Comparison of ENCODE assay signal across 9 mouse cellular contexts in the genomic region with DNA sequence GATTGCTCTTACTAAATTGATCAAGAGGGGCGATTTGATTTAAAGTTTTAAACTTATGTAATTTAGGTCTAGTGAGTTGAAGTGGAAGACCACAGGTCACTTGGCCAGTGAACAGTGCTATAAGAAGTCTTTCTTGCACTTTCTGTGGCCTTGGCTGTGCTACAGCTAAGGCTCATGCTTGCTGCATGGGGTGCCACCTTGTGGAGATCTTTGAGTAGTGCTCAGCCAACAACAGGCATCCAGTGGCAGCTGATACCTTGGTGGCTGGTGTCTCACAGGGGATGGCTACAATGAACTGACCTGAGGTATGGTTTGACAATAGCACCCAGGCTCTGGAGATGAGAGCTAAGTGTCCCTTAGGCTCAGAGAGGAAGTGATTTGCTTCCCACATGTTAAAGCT. TPM values are rescaled to one million over a fixed set of nuclear protein-coding genes. Genes with fewer than 3 reads are reported as not detected.
A peak's percentile ranks its signal among the peaks of the same experiment; 100 is the strongest.
DNase-seq lines count a peak whose midpoint lies in the region; ATAC-seq and TF ChIP-seq lines count a peak whose summit lies in the region.
"Had no signal": no experiment of that assay in that cellular context is flagged by ENCODE, and none has a peak within 500 bp of the region (broad histone marks: within the 10 kb centered on the region; RNA-seq: fewer than 3 reads in every experiment).

No protein-coding gene starts in this region.

- H3K36me3 ChIP-seq in kidney, adult 2 months (ENCODE audit: control insufficient read depth, insufficient read depth, low read length) = no peaks in the 10 kb centered on the region
- H3K36me3 ChIP-seq in limb, embryonic 11.5 days (ENCODE audit: control insufficient read depth, insufficient read depth, low read length) = no peaks in the 10 kb centered on the region
- no peaks in the 10 kb centered on the region for H3K36me3 ChIP-seq in midbrain, embryonic 15.5 days (replicated peaks)
- no peaks in the 10 kb centered on the region for H3K36me3 ChIP-seq in spleen, adult 2 months (ENCODE audit: control insufficient read depth, insufficient read depth, low read length)

- H3K9ac ChIP-seq in limb, embryonic 11.5 days (ENCODE audit: low read length) = no peak overlapping the region
- H3K9ac ChIP-seq in midbrain, embryonic 15.5 days = no peak overlapping the region

- no peak for ATAC-seq in limb, embryonic 11.5 days (ENCODE audit: insufficient number of reproducible peaks, low FRiP score, low TSS enrichment, low read depth)
- ATAC-seq in midbrain, embryonic 15.5 days (replicated peaks) = peak; percentile 72; the same call in 1 of the 2 replicates

- TF ChIP-seq POLR2A in kidney, adult 2 months (IDR thresholded peaks at IDR 0.05; ENCODE audit: low read depth, low read length) = no peak
- TF ChIP-seq POLR2A in spleen, adult 2 months (IDR thresholded peaks at IDR 0.05; ENCODE audit: low read depth, low read length) = no peak

- no peaks in the 10 kb centered on the region for H3K27me3 ChIP-seq in kidney, adult 2 months (replicated peaks; ENCODE audit: control insufficient read depth, insufficient read depth, low read length)
- no peaks in the 10 kb centered on the region for H3K27me3 ChIP-seq in limb, embryonic 11.5 days (ENCODE audit: control insufficient read depth, insufficient read depth, low read length)
- no peaks in the 10 kb centered on the region for H3K27me3 ChIP-seq in midbrain, embryonic 15.5 days (replicated peaks)
- H3K27me3 ChIP-seq in spleen, adult 2 months (ENCODE audit: control insufficient read depth, insufficient read depth, low read length) = no peaks in the 10 kb centered on the region

- intact Hi-C loops in gastrocnemius, adult 2 months (cut with DNase I) = loop anchor here (2.0 to 5.0 kb wide), 2 partner anchors 61 to 238 kb away; no protein-coding TSS in a partner anchor

- peak; percentile 68 for DNase-seq in urinary bladder, postnatal 14 days (ENCODE audit: low spot score)
- no peak for DNase-seq in urinary bladder, adult 2 months (ENCODE audit: low spot score)
- DNase-seq in cerebellum, postnatal 10 days = peak; percentile 86 to 88
- DNase-seq in gastrocnemius, adult 2 months = peak; percentile 70
- DNase-seq in kidney, adult 2 months = peak; percentile 78
- peak; percentile 75 for DNase-seq in limb, embryonic 11.5 days (ENCODE audit: low spot score)
- DNase-seq in spleen, adult 2 months (ENCODE audit: low read depth in 1 of 2, low spot score in 2 of 2) = peak; percentile 8 to 21

- H3K4me1 ChIP-seq in kidney, adult 2 months (ENCODE audit: control insufficient read depth, insufficient read depth, low read length) = no peaks in the 10 kb centered on the region
- no peaks in the 10 kb centered on the region for H3K4me1 ChIP-seq in limb, embryonic 11.5 days (ENCODE audit: control insufficient read depth, insufficient read depth, low read length)
- H3K4me1 ChIP-seq in midbrain, embryonic 15.5 days = no peaks in the 10 kb centered on the region
- H3K4me1 ChIP-seq in spleen, adult 2 months (ENCODE audit: control insufficient read depth, insufficient read depth, insufficient read length) = no peaks in the 10 kb centered on the region

- H3K4me3 ChIP-seq in gastrocnemius, adult 2 months = no peak overlapping the region
- no peak overlapping the region for H3K4me3 ChIP-seq in kidney, adult 2 months (ENCODE audit: insufficient read depth, low read depth, low read length)
- no peak overlapping the region for H3K4me3 ChIP-seq in limb, embryonic 11.5 days (ENCODE audit: low read depth, low read length)
- H3K4me3 ChIP-seq in midbrain, embryonic 15.5 days = no peak overlapping the region
- H3K4me3 ChIP-seq in spleen, adult 2 months (ENCODE audit: extremely low read depth, insufficient read depth, insufficient read length) = no peak overlapping the region

- no peak overlapping the region for H3K4me2 ChIP-seq in limb, embryonic 11.5 days (ENCODE audit: low read depth, severe bottlenecking)
- no peak overlapping the region for H3K4me2 ChIP-seq in midbrain, embryonic 15.5 days

- TF ChIP-seq CTCF in gastrocnemius, adult 2 months (IDR thresholded peaks at IDR 0.05) = peak; percentile 93
- TF ChIP-seq CTCF in kidney, adult 2 months (conservative IDR thresholded peaks at IDR 0.05; ENCODE audit: insufficient read depth, insufficient read length, low read depth, low read length) = peak; percentile 98
- TF ChIP-seq CTCF in spleen, adult 2 months (IDR thresholded peaks at IDR 0.05; ENCODE audit: extremely low read depth, insufficient read depth, insufficient read length, insufficient replicate concordance) = peak; percentile 61; the same call in 1 of the 2 replicates

- no peak overlapping the region for H3K27ac ChIP-seq in gastrocnemius, adult 2 months
- no peak overlapping the region for H3K27ac ChIP-seq in kidney, adult 2 months (ENCODE audit: insufficient read depth, low read depth, low read length)
- H3K27ac ChIP-seq in limb, embryonic 11.5 days (replicated peaks; ENCODE audit: low read depth, low read length) = no peak overlapping the region
- H3K27ac ChIP-seq in midbrain, embryonic 15.5 days = no peak overlapping the region
- no peak overlapping the region for H3K27ac ChIP-seq in spleen, adult 2 months (ENCODE audit: insufficient read depth, low read length)

- WGBS in kidney, adult 2 months = 16% methylated on average over 1 of the region's 1 CpGs
- whole genome bisulfite sequencing in limb, embryonic 11.5 days = 19% methylated on average over 1 of the region's 1 CpGs
- WGBS in midbrain, embryonic 15.5 days = 25% methylated on average over 1 of the region's 1 CpGs
- 28% methylated on average over 1 of the region's 1 CpGs for WGBS in spleen, adult 2 months

- no peaks in the 10 kb centered on the region for H3K9me3 ChIP-seq in limb, embryonic 11.5 days (ENCODE audit: control insufficient read depth, low read length)
- H3K9me3 ChIP-seq in midbrain, embryonic 15.5 days = no peaks in the 10 kb centered on the region

RNA-seq across cellular contexts. Expression of gene Cldn20, which starts 22.5 kb away (rescaled TPM):
- 0.25 and 0.74 TPM in 2 replicates for polyA plus RNA-seq in urinary bladder, adult 2 months (2012; rRNA removed)
- total RNA-seq in gastrocnemius, adult 2 months (2021) = not detected
- polyA plus RNA-seq in kidney, adult 2 months (2012; rRNA removed) = 0.48 TPM in 1 of 2 replicates, not detected in the other
- polyA plus RNA-seq in limb, embryonic 11.5 days (2014; fragmentation: Nextera tagmentation; extraction: Ambion mirVana) = 0.48 TPM in 1 of 2 replicates, not detected in the other
- polyA plus RNA-seq in midbrain, embryonic 15.5 days (2015; fragmentation: Nextera tagmentation; extraction: Ambion mirVana) = not detected in 2 replicates
- not detected in 2 replicates for polyA plus RNA-seq in spleen, adult 2 months (2012; rRNA removed)
- polyA plus RNA-seq: lung, embryonic 16.5 days had no signal

RNA-seq across cellular contexts. Expression of gene Tfb1m, which starts 47.7 kb away (rescaled TPM):
- polyA plus RNA-seq in urinary bladder, adult 2 months (2012; rRNA removed) = 9.1 and 9.9 TPM in 2 replicates
- total RNA-seq in gastrocnemius, adult 2 months (2021) = 10 to 100 TPM in 1 of 2 experiments, 1 to 10 TPM in 1; 8.0 to 11.6 TPM
- polyA plus RNA-seq in kidney, adult 2 months (2012; rRNA removed) = 3.8 and 4.8 TPM in 2 replicates
- polyA plus RNA-seq in limb, embryonic 11.5 days (2014; fragmentation: Nextera tagmentation; extraction: Ambion mirVana) = 21.4 and 22.7 TPM in 2 replicates
- 11.7 TPM in 2 replicates for polyA plus RNA-seq in midbrain, embryonic 15.5 days (2015; fragmentation: Nextera tagmentation; extraction: Ambion mirVana)
- 0.95 and 1.3 TPM in 2 replicates for polyA plus RNA-seq in spleen, adult 2 months (2012; rRNA removed)
